In the genomic region with DNA sequence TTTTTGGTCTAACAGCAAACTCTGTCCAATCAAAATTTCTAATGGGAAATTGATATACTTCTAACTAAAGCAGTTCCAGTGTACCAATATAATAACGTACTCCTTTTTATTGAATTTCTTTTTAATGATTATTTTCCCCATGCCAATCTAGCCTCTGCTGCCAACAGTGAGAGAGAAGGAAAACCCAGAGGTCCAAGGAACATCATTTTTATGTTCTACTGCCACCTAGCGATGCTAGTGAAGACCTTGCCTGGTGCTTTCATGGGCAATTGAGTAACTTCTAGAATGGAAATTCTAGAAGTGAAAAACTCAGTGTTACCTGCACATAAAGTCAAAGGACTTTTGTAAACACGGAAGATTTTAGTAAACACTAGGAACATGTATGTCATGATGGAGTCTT, we compare ENCODE assay signal across 10 mouse cellular contexts. TPM values are rescaled to one million over a fixed set of nuclear protein-coding genes. Genes with fewer than 3 reads are reported as not detected.
DNase-seq lines count a peak whose midpoint lies in the region; ATAC-seq and TF ChIP-seq lines count a peak whose summit lies in the region.
"Had no signal": no experiment of that assay in that cellular context is flagged by ENCODE, and none has a peak within 500 bp of the region (broad histone marks: within the 10 kb centered on the region; RNA-seq: fewer than 3 reads in every experiment).

No protein-coding gene starts in this region.

- H3K27me3 ChIP-seq in liver, postnatal 0 days (ENCODE audit: insufficient read depth, low read length) = no peaks in the 10 kb centered on the region
- no peaks in the 10 kb centered on the region for H3K27me3 ChIP-seq in liver, embryonic 12.5 days (replicated peaks)
- no peaks in the 10 kb centered on the region for H3K27me3 ChIP-seq in hindbrain, embryonic 12.5 days
- H3K27me3 ChIP-seq: limb, embryonic 15.5 days had no signal

- no peak overlapping the region for H3K4me3 ChIP-seq in liver, postnatal 0 days (ENCODE audit: low read depth, low read length)
- no peak overlapping the region for H3K4me3 ChIP-seq in liver, embryonic 12.5 days
- no peak overlapping the region for H3K4me3 ChIP-seq in hindbrain, embryonic 12.5 days
- H3K4me3 ChIP-seq: limb, embryonic 15.5 days had no signal

- ATAC-seq in liver, postnatal 0 days = no peak
- ATAC-seq in liver, embryonic 12.5 days = no peak
- ATAC-seq in hindbrain, embryonic 12.5 days (ENCODE audit: low FRiP score) = peak; percentile 73; the same call in 1 of the 2 replicates

- H3K9me3 ChIP-seq in liver, postnatal 0 days (ENCODE audit: low read length) = no peaks in the 10 kb centered on the region
- no peaks in the 10 kb centered on the region for H3K9me3 ChIP-seq in liver, embryonic 12.5 days (replicated peaks)
- H3K9me3 ChIP-seq in hindbrain, embryonic 12.5 days (replicated peaks) = no peaks in the 10 kb centered on the region
- H3K9me3 ChIP-seq: limb, embryonic 15.5 days had no signal

- intact Hi-C loops in heart, postnatal 36 days (cut with DNase I) = no loop called here

- WGBS in liver, postnatal 0 days (ENCODE audit: insufficient replicate concordance) = 7% methylated on average over 3 of the region's 3 CpGs
- WGBS in liver, embryonic 12.5 days (ENCODE audit: insufficient replicate concordance) = 6% methylated on average over 3 of the region's 3 CpGs
- WGBS in hindbrain, embryonic 12.5 days = 5% methylated on average over 3 of the region's 3 CpGs

- no peaks in the 10 kb centered on the region for H3K36me3 ChIP-seq in liver, postnatal 0 days (replicated peaks; ENCODE audit: insufficient read depth, low read length)
- H3K36me3 ChIP-seq in liver, embryonic 12.5 days = no peaks in the 10 kb centered on the region
- H3K36me3 ChIP-seq in hindbrain, embryonic 12.5 days = no peaks in the 10 kb centered on the region
- H3K36me3 ChIP-seq: limb, embryonic 15.5 days had no signal

- no peak for TF ChIP-seq EP300 in liver, postnatal 0 days (IDR thresholded peaks at IDR 0.05; ENCODE audit: low read depth)

- H3K4me2 ChIP-seq in liver, postnatal 0 days (ENCODE audit: low read depth, low read length) = no peak overlapping the region
- H3K4me2 ChIP-seq in liver, embryonic 12.5 days = no peak overlapping the region
- H3K4me2 ChIP-seq in hindbrain, embryonic 12.5 days (replicated peaks) = no peak overlapping the region
- H3K4me2 ChIP-seq: limb, embryonic 15.5 days had no signal

- no peak overlapping the region for H3K9ac ChIP-seq in liver, postnatal 0 days (replicated peaks)
- H3K9ac ChIP-seq in liver, embryonic 12.5 days = no peak overlapping the region
- no peak overlapping the region for H3K9ac ChIP-seq in hindbrain, embryonic 12.5 days
- H3K9ac ChIP-seq: limb, embryonic 15.5 days had no signal

- DNase-seq in adrenal gland, postnatal 14 days = peak; percentile 11
- no peak for DNase-seq in adrenal gland, postnatal 4 days (ENCODE audit: low spot score in 2 of 2)
- DNase-seq in liver, postnatal 0 days = no peak
- DNase-seq in retina, adult 2 months (ENCODE audit: low read depth, low spot score) = peak; percentile 22
- no peak for DNase-seq in gastrocnemius, postnatal 10 days
- no peak for DNase-seq in heart, postnatal 36 days

- peak; percentile 57 for TF ChIP-seq CTCF in liver, postnatal 0 days (IDR thresholded peaks at IDR 0.05; ENCODE audit: low read depth)

- H3K27ac ChIP-seq in liver, postnatal 0 days (ENCODE audit: low read depth) = no peak overlapping the region
- H3K27ac ChIP-seq in liver, embryonic 12.5 days = no peak overlapping the region
- no peak overlapping the region for H3K27ac ChIP-seq in hindbrain, embryonic 12.5 days
- H3K27ac ChIP-seq: limb, embryonic 15.5 days had no signal

- H3K4me1 ChIP-seq in liver, postnatal 0 days (ENCODE audit: insufficient read depth) = no peaks in the 10 kb centered on the region
- no peaks in the 10 kb centered on the region for H3K4me1 ChIP-seq in liver, embryonic 12.5 days
- H3K4me1 ChIP-seq in hindbrain, embryonic 12.5 days = no peaks in the 10 kb centered on the region
- H3K4me1 ChIP-seq: limb, embryonic 15.5 days had no signal

RNA-seq across cellular contexts. Expression of gene Gm11238, which starts 8.4 kb away (rescaled TPM):
- not detected in 2 replicates for total RNA-seq in adrenal gland, postnatal 14 days (2021)
- not detected for total RNA-seq in adrenal gland, postnatal 4 days (2021)
- polyA plus RNA-seq in liver, postnatal 0 days (2015; fragmentation: Nextera tagmentation; extraction: Ambion mirVana) = not detected in 2 replicates
- not detected in 2 replicates for polyA plus RNA-seq in liver, embryonic 12.5 days (2016; fragmentation: Nextera tagmentation; extraction: Ambion mirVana)
- polyA plus RNA-seq in hindbrain, embryonic 12.5 days (2016; fragmentation: Nextera tagmentation; extraction: Ambion mirVana) = not detected in 2 replicates
- total RNA-seq in gastrocnemius, postnatal 10 days (2021) = not detected
- total RNA-seq in heart, postnatal 36 days (2021) = not detected
- polyA plus RNA-seq: limb, embryonic 15.5 days; testis, adult 2 months had no signal

RNA-seq across cellular contexts. Expression of gene Gm11237, which starts 23.5 kb away (rescaled TPM):
- not detected in 2 replicates for total RNA-seq in adrenal gland, postnatal 14 days (2021)
- total RNA-seq in adrenal gland, postnatal 4 days (2021) = not detected
- polyA plus RNA-seq in liver, postnatal 0 days (2015; fragmentation: Nextera tagmentation; extraction: Ambion mirVana) = not detected in 2 replicates
- polyA plus RNA-seq in liver, embryonic 12.5 days (2016; fragmentation: Nextera tagmentation; extraction: Ambion mirVana) = not detected in 2 replicates
- polyA plus RNA-seq in hindbrain, embryonic 12.5 days (2016; fragmentation: Nextera tagmentation; extraction: Ambion mirVana) = not detected in 2 replicates
- total RNA-seq in gastrocnemius, postnatal 10 days (2021) = not detected
- total RNA-seq in heart, postnatal 36 days (2021) = not detected
- polyA plus RNA-seq: limb, embryonic 15.5 days; testis, adult 2 months had no signal

RNA-seq across cellular contexts. Expression of gene Gm11236, which starts 38.7 kb away (rescaled TPM):
- total RNA-seq in adrenal gland, postnatal 14 days (2021) = not detected in 2 replicates
- not detected for total RNA-seq in adrenal gland, postnatal 4 days (2021)
- polyA plus RNA-seq in liver, postnatal 0 days (2015; fragmentation: Nextera tagmentation; extraction: Ambion mirVana) = not detected in 2 replicates
- polyA plus RNA-seq in liver, embryonic 12.5 days (2016; fragmentation: Nextera tagmentation; extraction: Ambion mirVana) = not detected in 2 replicates
- not detected in 2 replicates for polyA plus RNA-seq in hindbrain, embryonic 12.5 days (2016; fragmentation: Nextera tagmentation; extraction: Ambion mirVana)
- not detected for total RNA-seq in gastrocnemius, postnatal 10 days (2021)
- not detected for total RNA-seq in heart, postnatal 36 days (2021)
- polyA plus RNA-seq: limb, embryonic 15.5 days; testis, adult 2 months had no signal

Comparison
In these comparisons a context has a peak if more than half of its experiments do, and no peak if none do; other contexts are left out.
1. DNase-seq: peak in adrenal gland, postnatal 14 days (single experiment) and retina, adult 2 months (single experiment); none in adrenal gland, postnatal 4 days (0 of 2), liver, postnatal 0 days (single experiment), gastrocnemius, postnatal 10 days (single experiment) and heart, postnatal 36 days (0 of 2).